Mouse (Mus musculus) C2C12 (cell line): ENCODE results near the gene Get4. TPM values are rescaled to one million over a fixed set of nuclear protein-coding genes. Genes with fewer than 3 reads are reported as not detected.

ENCODE experiments used
- H3K27me3 ChIP-seq: one replicate; pipeline ENCODE4 v1.6.1; 2011; ENCODE audit not compliant: control insufficient read depth, insufficient read depth, insufficient read length
- H3K36me3 ChIP-seq: one replicate; pipeline ENCODE4 v1.6.1; 2011; ENCODE audit not compliant: control insufficient read depth, insufficient read depth
- H3K4me3 ChIP-seq: one replicate; pipeline ENCODE4 v1.5.1; 2011; ENCODE audit warnings: mild to moderate bottlenecking, control low read depth; ENCODE audit not compliant: poor library complexity, insufficient read depth, severe bottlenecking
- H3K79me2 ChIP-seq: one replicate; pipeline ENCODE4 v1.6.1; 2011; ENCODE audit not compliant: control insufficient read depth, insufficient read depth
- H3K79me3 ChIP-seq: one replicate; pipeline ENCODE4 v1.6.1; 2011; ENCODE audit warnings: low read depth, control low read depth
- H3ac ChIP-seq: one replicate; pipeline ENCODE3; 2011; ENCODE audit warnings: low read depth; ENCODE audit not compliant: control insufficient read depth, insufficient read length
- CEBPB ChIP-seq: IDR thresholded peaks from one replicate; pipeline ENCODE4 v1.6.1; 2011; ENCODE audit warnings: low read depth, mild to moderate bottlenecking, control low read depth, moderate library complexity
- CTCF ChIP-seq: IDR thresholded peaks from one replicate; pipeline ENCODE4 v1.5.1; 2011; ENCODE audit not compliant: control insufficient read depth, insufficient read depth, insufficient read length
- FOSL1 ChIP-seq: IDR thresholded peaks from one replicate; pipeline ENCODE4 v1.8.0; 2011; ENCODE audit warnings: mild to moderate bottlenecking, low read length; ENCODE audit not compliant: poor library complexity, insufficient read depth, severe bottlenecking
- MAX ChIP-seq: IDR thresholded peaks from one replicate; pipeline ENCODE4 v1.6.1; 2011; ENCODE audit warnings: mild to moderate bottlenecking, control low read depth
- MYOD1 ChIP-seq: IDR thresholded peaks from one replicate; pipeline ENCODE4 v1.6.1; 2011; ENCODE audit warnings: low read depth; ENCODE audit not compliant: control insufficient read depth, insufficient read length
- MYOG ChIP-seq: IDR thresholded peaks from one replicate; pipeline ENCODE4 v1.6.1; 2011; ENCODE audit not compliant: control insufficient read depth, insufficient read length; ENCODE audit errors: extremely low read depth
- USF1 ChIP-seq: IDR thresholded peaks from one replicate; pipeline ENCODE4 v1.6.1; 2011; ENCODE audit warnings: low read depth, mild to moderate bottlenecking, control low read depth, moderate library complexity
- polyA plus RNA-seq: library from polyadenylated mRNA; unstranded; fragments of >200 nt; fragmentation: generic; extraction: Trizol; gene quantifications from one replicate; pipeline ENCODE4 v1.2.1, GENCODE M21; 2012; ENCODE audit warnings: missing spikeins

Gene Get4
- polyA plus RNA-seq, 1 experiment: 133 TPM

DNA sequence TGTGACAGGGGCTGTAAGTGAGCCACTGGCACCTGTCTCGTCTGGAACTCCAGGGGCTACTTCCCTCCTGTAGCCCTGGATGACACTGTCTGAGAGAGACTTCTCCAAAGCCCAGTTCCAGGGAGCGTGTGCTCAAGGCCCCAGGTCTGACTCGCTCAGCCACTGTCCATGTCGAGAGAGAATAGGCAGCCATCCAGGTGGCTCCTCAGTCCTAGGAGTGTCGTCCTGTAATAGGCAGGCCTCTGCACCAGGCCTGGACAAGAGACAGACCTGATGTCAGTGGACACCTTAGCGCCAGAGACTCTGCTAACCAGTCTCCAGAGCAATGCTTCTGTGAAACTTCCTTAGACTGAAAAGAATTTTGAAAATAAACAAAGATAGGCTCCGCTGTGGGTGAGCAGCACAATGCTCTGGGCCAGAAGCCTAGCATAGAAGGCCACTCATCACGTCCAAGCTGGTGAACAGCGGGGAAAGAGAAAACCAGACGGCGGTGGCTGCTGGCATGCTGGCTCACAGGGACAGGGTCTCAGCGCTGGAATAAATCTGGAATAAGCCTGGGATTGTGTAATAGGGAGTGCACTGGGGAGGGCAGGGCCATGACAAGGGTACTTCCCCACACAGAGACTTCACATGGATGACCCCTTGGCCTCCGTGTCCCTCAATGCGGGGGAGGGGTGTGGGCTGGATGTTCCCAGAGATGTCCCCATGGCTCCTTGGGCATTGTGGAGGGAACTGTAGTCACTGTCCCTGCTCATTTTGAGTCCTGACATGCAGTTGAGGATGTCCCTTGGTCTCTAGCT lies 34.2 kb downstream of the Get4 start:
- Histone ChIP-seq H3K4me3 (no peak overlapping the region), H3K36me3 (no peaks in the 10 kb centered on the region), H3K27me3 (peaks cover 13% of the 10 kb centered on the region), H3K79me2 (no peaks in the 10 kb centered on the region), H3K79me3 (no peaks in the 10 kb centered on the region), H3ac (no peak overlapping the region)
- TF ChIP-seq CEBPB: no peak
- TF ChIP-seq USF1: no peak
- no peak for TF ChIP-seq MYOD1
- no peak for TF ChIP-seq MYOG
- no peak for TF ChIP-seq MAX
- no peak for TF ChIP-seq CTCF
- no peak for TF ChIP-seq FOSL1

GRCm38 (mm10) chr5:139287099-139287498 lies 35.0 kb downstream of the Get4 start:
- Histone ChIP-seq H3K79me3 (no peaks in the 10 kb centered on the region), H3K79me2 (no peaks in the 10 kb centered on the region), H3ac (no peak overlapping the region), H3K36me3 (no peaks in the 10 kb centered on the region), H3K27me3 (peaks cover 13% of the 10 kb centered on the region), H3K4me3 (no peak overlapping the region)
- TF ChIP-seq CTCF (no peak), CEBPB (no peak), MAX (no peak)

- TF ChIP-seq CTCF (no peak), FOSL1 (no peak), MYOG (no peak), USF1 (no peak), MAX (no peak), MYOD1 (no peak), CEBPB (no peak)
- no peak overlapping the region for H3ac ChIP-seq
- H3K79me2 ChIP-seq: no peaks in the 10 kb centered on the region
- no peaks in the 10 kb centered on the region for H3K36me3 ChIP-seq
- H3K4me3 ChIP-seq: no peak overlapping the region
- peaks cover 13% of the 10 kb centered on the region for H3K27me3 ChIP-seq
- no peaks in the 10 kb centered on the region for H3K79me3 ChIP-seq
Observed at GRCm38 (mm10) chr5:139287787-139288186, 35.7 kb downstream of the Get4 start.

DNA sequence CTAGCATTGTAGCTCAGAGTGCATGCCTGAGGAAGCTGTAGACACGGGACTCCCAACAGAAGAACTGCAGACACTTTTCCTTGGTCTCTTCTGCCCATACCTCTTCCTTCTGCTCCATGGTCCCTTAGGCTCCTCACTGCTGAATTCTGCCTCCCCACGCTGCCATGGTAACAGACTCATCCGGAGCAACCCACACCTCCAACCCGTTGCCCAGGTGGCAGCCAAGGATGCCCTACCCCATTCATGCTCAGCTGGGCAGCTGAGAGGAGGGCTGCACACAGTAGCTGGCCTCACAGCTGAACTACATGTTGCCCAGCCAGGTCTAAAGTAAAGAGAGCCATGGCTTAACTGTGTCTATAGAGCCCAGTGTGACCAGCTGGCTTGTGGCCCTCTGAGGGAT lies 36.5 kb downstream of the Get4 start:
- TF ChIP-seq MAX (no peak), CEBPB (no peak), FOSL1 (no peak), MYOD1 (no peak), CTCF (no peak), MYOG (no peak), USF1 (no peak)
- no peaks in the 10 kb centered on the region for H3K79me2 ChIP-seq
- no peak overlapping the region for H3ac ChIP-seq
- no peaks in the 10 kb centered on the region for H3K79me3 ChIP-seq
- peaks cover 13% of the 10 kb centered on the region for H3K27me3 ChIP-seq
- no peak overlapping the region for H3K4me3 ChIP-seq
- no peaks in the 10 kb centered on the region for H3K36me3 ChIP-seq

GRCm38 (mm10) chr5:139290467-139291259 lies 38.5 kb downstream of the Get4 start:
- TF ChIP-seq MAX (no peak), FOSL1 (no peak), MYOD1 (no peak), USF1 (no peak), CEBPB (no peak), CTCF (no peak), MYOG (no peak)
- H3K79me2 ChIP-seq: no peaks in the 10 kb centered on the region

DNA sequence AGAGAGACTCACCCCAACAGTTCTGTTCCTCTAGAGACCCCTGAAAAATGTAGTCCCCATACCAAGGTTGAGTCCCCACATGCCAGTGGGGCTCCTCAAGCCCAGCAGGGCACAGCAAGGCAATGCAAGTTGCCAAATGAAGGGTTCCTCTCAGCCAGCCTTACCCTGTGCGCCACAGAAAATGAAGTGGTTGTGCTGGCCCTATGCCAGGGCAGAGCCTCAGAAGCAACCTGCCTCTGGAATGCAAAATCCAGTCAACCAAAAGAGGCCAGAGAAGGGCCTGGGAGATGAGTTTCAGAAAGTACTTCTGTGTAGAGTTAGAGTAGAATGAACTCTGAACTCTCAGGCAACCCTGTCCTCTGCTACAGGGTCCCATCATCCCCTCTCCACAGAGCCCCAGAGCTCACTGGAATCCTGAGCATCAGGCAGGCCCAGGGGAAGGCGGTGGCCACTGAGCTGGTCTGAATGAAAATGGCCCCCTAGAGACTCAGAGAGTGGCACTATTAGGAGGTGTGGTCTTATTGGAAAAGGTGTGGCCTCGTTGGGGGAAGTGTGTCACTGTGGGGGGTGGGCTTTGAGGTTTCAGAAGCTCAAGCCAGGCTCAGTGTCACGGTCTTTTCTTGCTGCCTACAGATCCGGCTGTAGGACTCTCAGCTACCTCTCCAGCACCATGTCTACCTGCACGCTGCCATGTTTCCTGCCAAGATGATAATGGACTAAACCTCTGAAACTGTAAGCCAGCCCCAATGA lies 39.9 kb downstream of the Get4 start:
- Histone ChIP-seq H3K36me3 (no peaks in the 10 kb centered on the region), H3K4me3 (no peak overlapping the region), H3ac (no peak overlapping the region), H3K27me3 (peaks cover 5% of the 10 kb centered on the region), H3K79me2 (no peaks in the 10 kb centered on the region), H3K79me3 (no peaks in the 10 kb centered on the region)
- TF ChIP-seq USF1: no peak

More at GRCm38 (mm10) chr5:139290467-139291259, 38.5 kb downstream of the Get4 start:
- Histone ChIP-seq H3K27me3 (peaks cover 8% of the 10 kb centered on the region), H3K79me3 (no peaks in the 10 kb centered on the region), H3ac (no peak overlapping the region), H3K36me3 (no peaks in the 10 kb centered on the region), H3K4me3 (no peak overlapping the region)
